Mouse (Mus musculus) gastrocnemius, adult 18-20 months (tissue): Measurements from ENCODE around the gene Dedd2. TPM values are rescaled to one million over a fixed set of nuclear protein-coding genes. Genes with fewer than 3 reads are reported as not detected.

Source experiments
- DNase-seq: peaks from one replicate; pipeline ENCODE4 v3.0.0; 2021; ENCODE audit warnings: low spot score
- total RNA-seq, 2 experiments: library from RNA; stranded (reverse); gene quantifications; 2 replicates each; pipeline ENCODE4 v1.2.3; 2021

Gene Dedd2
- total RNA-seq, 2 experiments from 2014 or later: 8.3 to 8.4 TPM

GRCm38 (mm10) chr7:25246759-25247137 lies 26.3 kb upstream of the Dedd2 start:
- no peak for DNase-seq

- DNase-seq: no peak
These were observed 25.8 kb upstream of the Dedd2 start for GRCm38 (mm10) chr7:25246079-25246758.

GRCm38 (mm10) chr7:25244562-25245369 lies 24.4 kb upstream of the Dedd2 start:
- DNase-seq: no peak

- DNase-seq: no peak
These were observed 22.9 kb upstream of the Dedd2 start for GRCm38 (mm10) chr7:25243361-25243760.

- DNase-seq: peak; percentile 48
These were observed 20.6 kb upstream of the Dedd2 start for GRCm38 (mm10) chr7:25241062-25241461.

GRCm38 (mm10) chr7:25240631-25241030 lies 20.2 kb upstream of the Dedd2 start:
- no peak for DNase-seq

- DNase-seq: peak; percentile 90
These were observed 18.6 kb upstream of the Dedd2 start for GRCm38 (mm10) chr7:25238829-25239623.

- DNase-seq: peak; percentile 93
These were observed 17.7 kb upstream of the Dedd2 start for GRCm38 (mm10) chr7:25238015-25238706.

- peak; percentile 99 for DNase-seq
These were observed 17.0 kb upstream of the Dedd2 start, which contains the start of gene Gsk3a for GRCm38 (mm10) chr7:25237249-25238014. Gene Gsk3a (minus strand): TSS chr7:25237851.

GRCm38 (mm10) chr7:25235526-25235925 lies 15.1 kb upstream of the Dedd2 start:
- no peak for DNase-seq

GRCm38 (mm10) chr7:25233061-25233460 lies 12.6 kb upstream of the Dedd2 start:
- no peak for DNase-seq

GRCm38 (mm10) chr7:25232101-25232648 lies 11.8 kb upstream of the Dedd2 start:
- no peak for DNase-seq

- no peak for DNase-seq
These were observed 10.4 kb upstream of the Dedd2 start for GRCm38 (mm10) chr7:25230690-25231285.

- DNase-seq: no peak
These were observed 7.3 kb upstream of the Dedd2 start for GRCm38 (mm10) chr7:25227523-25228300.

GRCm38 (mm10) chr7:25222275-25222967 lies 2.0 kb upstream of the Dedd2 start:
- no peak for DNase-seq

- peak; percentile 98 for DNase-seq
These were observed 878 bp upstream of the Dedd2 start, which contains the start of gene Zfp526 for GRCm38 (mm10) chr7:25221102-25221883. Gene Zfp526 (plus strand): TSS chr7:25221425.

GRCm38 (mm10) chr7:25219756-25220456 lies 509 bp downstream of the Dedd2 start:
- DNase-seq: peak; percentile 98
